Mouse (Mus musculus): ENCODE data around the gene Fndc7.

The Fndc7 gene

GRCm38 (mm10) chr3:108889908-108890307, at the start of gene Fndc7:
Fndc7 (minus strand) TSS chr3:108890008.
- no peak for DNase-seq (ENCODE audit: low spot score in 2 of 2)

- DNase-seq (ENCODE audit: low spot score in 2 of 2), result no peak
Observed at GRCm38 (mm10) chr3:108939573-108939972, 49.8 kb upstream of the Fndc7 start, which contains the start of gene Henmt1. Henmt1 (plus strand) TSS chr3:108939873.

- no peak for DNase-seq (ENCODE audit: low spot score in 2 of 2)
Observed at GRCm38 (mm10) chr3:108938691-108939090, 48.9 kb upstream of the Fndc7 start.

GRCm38 (mm10) chr3:108933557-108933956, 43.7 kb upstream of the Fndc7 start:
- no peak for DNase-seq (ENCODE audit: low spot score in 2 of 2)

GRCm38 (mm10) chr3:108926308-108926707, 36.5 kb upstream of the Fndc7 start:
- no peak for DNase-seq (ENCODE audit: low spot score in 2 of 2)

GRCm38 (mm10) chr3:108925677-108926076, 35.9 kb upstream of the Fndc7 start:
- no peak for DNase-seq (ENCODE audit: low spot score in 2 of 2)

- no peak for DNase-seq (ENCODE audit: low spot score in 2 of 2)
Observed at GRCm38 (mm10) chr3:108921822-108922221, 32.0 kb upstream of the Fndc7 start.

- no peak for DNase-seq (ENCODE audit: low spot score in 2 of 2)
Observed at GRCm38 (mm10) chr3:108920442-108921070, 30.7 kb upstream of the Fndc7 start.

GRCm38 (mm10) chr3:108918852-108919251, 29.0 kb upstream of the Fndc7 start:
- no peak for DNase-seq (ENCODE audit: low spot score in 2 of 2)

- DNase-seq (ENCODE audit: low spot score in 2 of 2), result no peak
Observed at GRCm38 (mm10) chr3:108917986-108918385, 28.2 kb upstream of the Fndc7 start.

- DNase-seq (ENCODE audit: low spot score in 2 of 2), result no peak
Observed at GRCm38 (mm10) chr3:108916857-108917256, 27.0 kb upstream of the Fndc7 start.

- no peak for DNase-seq (ENCODE audit: low spot score in 2 of 2)
Observed at GRCm38 (mm10) chr3:108915999-108916398, 26.2 kb upstream of the Fndc7 start.

- peak; percentile 96 for DNase-seq (ENCODE audit: low spot score in 2 of 2)
Observed at GRCm38 (mm10) chr3:108911548-108912413, 22.0 kb upstream of the Fndc7 start, which contains the start of gene Prpf38b. Prpf38b (minus strand) TSS chr3:108911727.

GRCm38 (mm10) chr3:108911081-108911547, 21.3 kb upstream of the Fndc7 start:
- peak; percentile 39 to 62 for DNase-seq (ENCODE audit: low spot score in 2 of 2)

GRCm38 (mm10) chr3:108910303-108911080, 20.7 kb upstream of the Fndc7 start:
- peak in 1 of 2 experiments; percentile 8 for DNase-seq (ENCODE audit: low spot score in 2 of 2)

- DNase-seq (ENCODE audit: low spot score in 2 of 2), result no peak
Observed at GRCm38 (mm10) chr3:108902934-108903333, 13.1 kb upstream of the Fndc7 start.

- DNase-seq (ENCODE audit: low spot score in 2 of 2), result no peak
Observed at GRCm38 (mm10) chr3:108902038-108902437, 12.2 kb upstream of the Fndc7 start.

GRCm38 (mm10) chr3:108900681-108901080, 10.9 kb upstream of the Fndc7 start:
- no peak for DNase-seq (ENCODE audit: low spot score in 2 of 2)

GRCm38 (mm10) chr3:108900147-108900546, 10.3 kb upstream of the Fndc7 start:
- DNase-seq (ENCODE audit: low spot score in 2 of 2), result no peak

GRCm38 (mm10) chr3:108898640-108899039, 8.8 kb upstream of the Fndc7 start:
- DNase-seq (ENCODE audit: low spot score in 2 of 2), result no peak

GRCm38 (mm10) chr3:108892914-108893313, 3.1 kb upstream of the Fndc7 start:
- DNase-seq (ENCODE audit: low spot score in 2 of 2), result no peak

GRCm38 (mm10) chr3:108892080-108892479, 2.3 kb upstream of the Fndc7 start:
- DNase-seq (ENCODE audit: low spot score in 2 of 2), result no peak

Data from right cerebral cortex, adult 2 months (tissue).